Mouse (Mus musculus): Measurements from ENCODE around the gene Id3.

DNA sequence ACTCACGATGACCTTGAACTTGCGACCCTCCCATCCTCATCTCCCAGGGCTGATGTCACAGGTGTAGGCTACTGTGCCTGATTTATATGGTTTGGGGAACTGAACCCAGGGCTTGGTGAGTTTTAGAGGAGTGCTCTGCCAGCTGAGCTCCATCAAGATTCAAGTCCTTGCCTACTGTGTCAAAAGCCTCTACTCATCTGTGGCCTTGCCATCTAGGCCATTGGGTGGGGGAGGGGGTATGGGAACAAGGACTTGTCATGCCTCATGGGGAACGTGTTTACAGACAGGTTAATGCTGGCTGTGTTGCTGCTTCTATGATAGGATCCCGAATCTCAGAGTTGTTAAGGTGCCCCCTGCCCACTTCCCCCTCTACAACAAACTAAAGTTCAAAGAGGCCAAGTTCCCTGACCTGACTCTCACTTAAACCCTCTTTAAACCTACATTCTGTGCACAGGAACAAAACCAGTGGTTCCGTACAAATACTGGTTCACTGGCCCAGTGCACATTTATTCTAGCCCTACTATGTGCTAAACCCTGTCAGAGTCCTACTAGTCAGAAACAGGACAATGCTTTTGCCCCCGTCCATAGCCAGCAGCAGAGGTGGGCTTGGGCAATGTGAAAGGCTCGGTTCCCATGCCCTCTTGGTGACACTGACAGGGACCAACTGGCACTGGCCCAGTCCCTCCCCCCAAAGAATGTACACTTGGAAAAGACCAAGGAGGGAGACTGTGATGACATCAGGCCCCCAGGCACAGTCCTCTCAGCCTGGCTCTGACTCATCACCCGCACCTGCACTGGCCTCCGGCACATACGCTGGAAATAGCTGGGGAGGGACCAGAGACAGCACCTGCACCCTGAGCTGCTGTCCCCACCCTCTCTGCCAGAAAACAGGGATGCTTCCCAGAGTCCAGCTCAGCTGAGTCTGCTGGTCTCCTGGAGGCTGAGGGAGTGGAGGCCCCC is 33.1 kb upstream of the Id3 start:
- TF ChIP-seq CTCF (IDR thresholded peaks at IDR 0.05; ENCODE audit: low read depth, low read length): no peak
- TF ChIP-seq POLR2AphosphoS5 (IDR thresholded peaks at IDR 0.05; ENCODE audit: insufficient replicate concordance, low read depth, low read length): no peak
